Mouse (Mus musculus) Patski (cell line): ENCODE data around the gene Ccm2. TPM values are rescaled to one million over a fixed set of nuclear protein-coding genes. Genes with fewer than 3 reads are reported as not detected.

Source experiments
- ATAC-seq: fragments of 100-300 bp; one replicate; pipeline ENCODE4 v1.8.0; 2021
- CTCF ChIA-PET: fragments of 350-600 bp; sonication (Branson Sonifier 250); formaldehyde crosslinking; loops from one replicate; lab custom pipeline; 2022; ENCODE audit warnings: inconsistent platforms; lab: Charles Lee
- POLR2A ChIA-PET: fragments of 350-600 bp; sonication (Branson Sonifier 250); formaldehyde crosslinking; loops from one replicate; lab custom pipeline; 2022; ENCODE audit warnings: antibody characterized with exemption, inconsistent platforms; lab: Charles Lee
- DNase-seq: peaks from one replicate; pipeline ENCODE4 v3.0.0-alpha.2; 2011; ENCODE audit warnings: low read depth, low spot score
- H3K27me3 ChIP-seq: fragments of 371-371 bp; one replicate; pipeline ENCODE4 v1.5.1; 2021
- CTCF ChIP-seq: fragments of 100-300 bp; IDR thresholded peaks from one replicate; pipeline ENCODE4 v1.5.1; 2021
- in situ Hi-C: fragments of 300-500 bp; cut with MboI; formaldehyde crosslinking; loops from 3 replicates; pipeline ENCODE4 v1.11.1; 2018; ENCODE audit warnings: low pct_unique_long_range_greater_than_20kb, mixed read lengths
- polyA plus RNA-seq: library from polyadenylated mRNA; unstranded; gene quantifications from one replicate; pipeline ENCODE4 v1.2.3, GENCODE M21; 2021

The Ccm2 gene
- polyA plus RNA-seq, 1 experiment from 2014 or later = 60.9 TPM

DNA sequence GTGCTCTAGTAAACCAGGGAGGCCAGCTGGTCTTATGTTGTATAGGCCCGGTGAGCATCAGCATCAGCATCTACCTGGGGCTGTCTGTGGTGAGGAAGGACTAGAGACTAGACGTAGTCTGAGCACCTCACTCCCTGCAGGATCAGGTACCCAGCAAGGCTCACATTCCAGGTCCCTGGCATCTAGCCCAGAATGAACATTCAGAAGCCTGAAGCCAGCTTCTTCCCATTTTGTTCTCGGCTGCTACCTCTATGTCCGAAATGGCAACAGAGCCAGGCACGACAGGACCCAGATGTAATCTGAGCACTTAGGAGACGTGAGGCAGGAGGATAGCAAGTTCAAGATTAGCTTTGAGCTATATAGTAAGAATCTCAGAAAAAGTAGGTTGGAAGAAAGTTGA lies 48.2 kb downstream of the Ccm2 start:
- DNase-seq = no peak
- no peak for ATAC-seq
- H3K27me3 ChIP-seq = no peaks in the 10 kb centered on the region
- ChIA-PET CTCF (interaction anchor here (0.8 to 1.3 kb wide), 2 partner anchors 18 to 37 kb away, joined by 3 read pairs; no protein-coding TSS in a partner anchor), POLR2A (no interaction called here)
- no peak for TF ChIP-seq CTCF
- in situ Hi-C loops = no loop called here

DNA sequence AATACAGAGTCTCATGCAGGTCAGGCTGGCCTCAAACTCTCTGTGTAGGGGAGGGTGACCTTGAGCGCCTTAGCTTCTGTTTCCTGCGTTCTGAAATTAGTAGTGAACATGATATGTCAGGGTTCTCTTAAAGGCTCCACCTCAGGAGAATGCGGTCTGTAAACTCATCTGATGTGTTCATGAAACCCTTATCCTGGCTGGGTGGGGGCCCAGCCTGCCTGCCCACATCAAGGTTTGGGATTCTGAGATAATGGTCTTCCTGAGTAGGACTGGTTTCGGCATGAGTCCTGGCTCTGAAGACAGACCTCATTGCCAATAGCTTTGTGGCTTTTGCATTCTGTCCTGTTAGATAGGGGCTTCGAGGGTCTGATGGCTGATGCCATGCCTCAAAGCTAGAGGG lies 48.7 kb downstream of the Ccm2 start:
- no peak for ATAC-seq
- ChIA-PET CTCF (interaction anchor here (0.8 to 1.3 kb wide), 2 partner anchors 19 to 37 kb away, joined by 3 read pairs; no protein-coding TSS in a partner anchor), POLR2A (no interaction called here)

DNA sequence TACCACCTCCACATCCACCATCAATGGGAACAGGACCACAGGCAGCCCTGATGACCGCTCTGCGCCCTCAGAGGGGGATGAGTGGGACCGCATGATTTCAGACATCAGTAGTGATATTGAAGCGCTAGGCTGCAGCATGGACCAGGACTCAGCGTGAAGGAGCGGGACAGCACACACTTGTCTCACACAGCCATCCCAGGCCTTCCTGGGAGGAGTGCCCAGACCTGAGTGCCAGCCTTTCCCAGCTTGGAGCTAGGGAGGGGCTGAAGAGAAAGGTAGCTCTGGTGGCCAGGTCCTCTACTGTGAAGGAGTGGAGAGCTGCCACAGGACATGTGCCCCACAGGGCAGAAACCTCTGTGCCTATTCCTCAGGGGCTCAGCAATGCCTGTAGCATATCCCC lies 49.5 kb downstream of the Ccm2 start:
- ATAC-seq (no peak), DNase-seq (no peak)
- no peak for TF ChIP-seq CTCF
- POLR2A ChIA-PET = no interaction called here
- no peaks in the 10 kb centered on the region for H3K27me3 ChIP-seq
- in situ Hi-C loops = no loop called here
- CTCF ChIA-PET = no interaction called here

More for the DNA sequence above, 48.7 kb downstream of the Ccm2 start:
- no peak for TF ChIP-seq CTCF
- no peaks in the 10 kb centered on the region for H3K27me3 ChIP-seq
- in situ Hi-C loops = no loop called here
- no peak for DNase-seq

DNA sequence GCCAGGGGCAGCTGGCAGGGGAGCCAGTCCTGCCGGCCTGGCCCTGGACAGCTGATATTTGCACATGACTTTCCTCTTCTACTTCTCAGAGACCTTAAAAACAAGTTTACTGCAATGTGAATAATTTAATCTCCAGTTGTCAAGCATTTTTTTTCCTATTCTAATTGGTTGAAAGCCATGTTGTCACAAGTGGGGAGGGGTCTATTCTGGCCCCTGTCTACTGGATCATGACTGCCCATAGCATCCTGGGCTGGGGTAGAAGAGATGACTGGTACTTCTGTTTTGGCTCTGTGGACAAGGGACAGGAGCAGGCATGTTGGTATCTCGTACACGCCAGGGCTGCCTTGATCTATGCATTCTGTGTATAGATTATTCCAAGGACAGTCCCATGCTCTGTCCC lies 49.9 kb downstream of the Ccm2 start:
- H3K27me3 ChIP-seq = no peaks in the 10 kb centered on the region
- ATAC-seq = no peak
- ChIA-PET CTCF (no interaction called here), POLR2A (no interaction called here)
- no peak for TF ChIP-seq CTCF
- DNase-seq = no peak
- in situ Hi-C loops = no loop called here

DNA sequence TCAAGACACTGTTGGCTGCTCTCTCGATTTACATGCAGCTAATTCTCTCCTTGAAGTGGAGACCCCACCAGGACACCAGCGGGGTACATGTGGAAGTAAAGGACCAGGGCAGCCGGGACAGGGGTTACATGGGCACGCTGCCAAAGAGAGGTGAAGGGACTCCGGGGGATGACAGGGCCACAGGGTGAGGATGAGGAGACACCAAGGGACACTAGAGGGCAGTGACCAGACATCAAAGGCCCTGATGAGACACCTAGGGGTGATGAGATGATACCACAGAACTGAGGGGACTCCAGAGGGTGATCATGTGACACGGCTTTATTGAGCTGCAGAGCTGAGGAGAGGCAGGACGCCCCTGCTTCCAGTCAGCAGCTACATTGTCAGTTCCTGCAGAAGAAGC lies 50.8 kb downstream of the Ccm2 start:
- no peak for TF ChIP-seq CTCF
- DNase-seq (no peak), ATAC-seq (no peak)
- ChIA-PET CTCF (no interaction called here), POLR2A (interaction anchor here (0.8 kb wide), 1 partner anchor 186 kb away, joined by 3 read pairs; no protein-coding TSS in a partner anchor)
- in situ Hi-C loops = no loop called here
- H3K27me3 ChIP-seq = no peaks in the 10 kb centered on the region

DNA sequence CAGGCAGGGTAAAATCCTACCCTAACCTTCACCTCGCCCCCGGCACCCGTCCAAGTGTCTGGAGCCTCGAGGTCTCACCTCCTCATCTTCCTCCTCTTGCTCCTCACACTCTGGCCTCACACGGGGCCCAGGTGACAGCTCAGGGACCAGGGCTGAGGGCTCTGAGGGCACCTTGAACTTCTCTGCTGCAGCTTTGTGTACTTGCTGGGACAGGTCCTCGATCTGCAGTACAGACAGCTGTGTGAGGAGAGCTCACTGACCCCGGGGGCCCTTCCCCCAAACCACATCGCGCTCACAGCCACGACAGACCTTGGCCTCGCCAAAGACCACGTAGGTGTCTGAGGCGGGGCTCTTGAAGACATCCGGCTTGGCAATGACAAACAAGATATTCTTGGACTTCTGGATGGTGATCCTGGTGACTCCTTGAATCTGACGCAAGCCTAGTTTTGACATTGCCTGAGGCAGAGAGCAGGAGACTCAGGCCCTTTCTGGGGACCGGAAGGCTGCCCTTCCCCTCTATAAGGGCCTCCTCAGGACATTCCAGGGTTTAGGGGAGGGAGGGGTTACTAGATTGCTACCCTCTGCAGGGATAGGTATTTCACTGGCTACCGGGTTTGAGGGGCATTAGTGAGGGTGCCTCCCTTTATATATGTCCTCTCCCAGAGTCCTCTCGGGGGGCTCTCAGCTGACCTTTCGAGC lies 51.7 kb downstream of the Ccm2 start:
- in situ Hi-C loops = no loop called here
- no peak for TF ChIP-seq CTCF
- CTCF ChIA-PET = interaction anchor here (0.9 kb wide), 1 partner anchor 52 kb away, joined by 3 read pairs; no protein-coding TSS in a partner anchor
- POLR2A ChIA-PET = interaction anchor here (0.7 to 0.8 kb wide), 2 partner anchors 16 to 187 kb away, joined by 3 read pairs; no protein-coding TSS in a partner anchor
- H3K27me3 ChIP-seq = no peaks in the 10 kb centered on the region
- DNase-seq (no peak), ATAC-seq (no peak)

DNA sequence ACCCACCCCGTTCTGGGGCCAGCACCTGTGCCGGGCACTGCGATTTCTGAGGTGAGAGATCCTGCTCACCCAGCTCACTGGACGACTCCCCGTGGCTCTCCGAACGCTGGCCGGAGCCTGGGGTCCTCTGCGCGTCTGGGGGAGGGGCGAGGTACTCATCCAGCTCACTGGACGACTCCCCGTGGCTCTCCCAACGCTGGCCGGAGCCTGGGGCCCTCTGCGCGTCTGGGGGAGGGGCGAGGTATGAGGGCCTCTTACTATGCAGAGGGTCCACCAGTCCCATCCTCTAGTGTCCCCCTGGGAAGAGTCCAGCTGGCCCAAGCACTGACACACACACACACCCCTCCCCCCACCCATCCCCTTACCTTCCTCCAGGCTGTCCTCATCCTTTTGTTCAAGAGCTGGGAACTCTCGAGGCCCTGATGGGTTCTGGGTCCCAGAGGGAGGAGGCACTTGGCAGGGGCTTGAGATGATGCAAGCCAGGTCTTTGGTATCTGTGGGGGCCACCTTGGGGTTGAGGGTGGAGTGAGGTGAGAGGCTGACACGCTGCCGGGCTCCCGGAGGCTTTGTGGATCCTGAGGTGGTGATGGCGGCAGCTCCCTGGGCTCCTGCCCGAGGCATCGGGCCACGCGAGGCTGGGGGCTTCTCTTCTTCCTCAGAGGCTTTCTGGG lies 52.5 kb downstream of the Ccm2 start:
- H3K27me3 ChIP-seq = no peaks in the 10 kb centered on the region
- ChIA-PET CTCF (interaction anchor here (1.6 kb wide), 1 partner anchor 11 kb away, joined by 4 read pairs; no protein-coding TSS in a partner anchor), POLR2A (interaction anchor here (0.7 kb wide), 1 partner anchor 15 kb away, joined by 3 read pairs; no protein-coding TSS in a partner anchor)
- TF ChIP-seq CTCF = no peak
- ATAC-seq (no peak), DNase-seq (no peak)
- in situ Hi-C loops = no loop called here

DNA sequence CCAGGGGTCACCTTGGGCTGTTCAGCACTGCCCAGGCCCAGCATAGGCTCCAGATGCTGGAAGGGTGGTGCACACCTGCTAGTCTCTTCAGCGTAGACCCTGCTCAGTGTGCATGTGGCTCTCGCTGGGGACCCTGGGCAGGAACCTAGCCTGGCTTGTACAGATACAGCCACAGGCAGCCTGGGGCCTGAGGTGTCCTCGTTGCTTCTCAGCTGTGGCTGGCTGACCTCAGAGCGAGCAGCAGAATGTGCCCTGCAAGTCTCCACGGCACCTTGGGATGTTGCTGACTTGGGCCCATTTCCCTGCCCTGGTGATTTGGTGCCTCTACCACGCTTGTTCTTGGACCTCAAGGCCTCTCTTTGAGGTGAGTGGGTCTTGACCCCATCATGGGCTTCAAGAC lies 53.1 kb downstream of the Ccm2 start:
- in situ Hi-C loops = no loop called here
- no peaks in the 10 kb centered on the region for H3K27me3 ChIP-seq
- no peak for ATAC-seq
- POLR2A ChIA-PET = no interaction called here
- no peak for TF ChIP-seq CTCF
- CTCF ChIA-PET = interaction anchor here (1.6 kb wide), 1 partner anchor 12 kb away, joined by 4 read pairs; no protein-coding TSS in a partner anchor
- DNase-seq = no peak

DNA sequence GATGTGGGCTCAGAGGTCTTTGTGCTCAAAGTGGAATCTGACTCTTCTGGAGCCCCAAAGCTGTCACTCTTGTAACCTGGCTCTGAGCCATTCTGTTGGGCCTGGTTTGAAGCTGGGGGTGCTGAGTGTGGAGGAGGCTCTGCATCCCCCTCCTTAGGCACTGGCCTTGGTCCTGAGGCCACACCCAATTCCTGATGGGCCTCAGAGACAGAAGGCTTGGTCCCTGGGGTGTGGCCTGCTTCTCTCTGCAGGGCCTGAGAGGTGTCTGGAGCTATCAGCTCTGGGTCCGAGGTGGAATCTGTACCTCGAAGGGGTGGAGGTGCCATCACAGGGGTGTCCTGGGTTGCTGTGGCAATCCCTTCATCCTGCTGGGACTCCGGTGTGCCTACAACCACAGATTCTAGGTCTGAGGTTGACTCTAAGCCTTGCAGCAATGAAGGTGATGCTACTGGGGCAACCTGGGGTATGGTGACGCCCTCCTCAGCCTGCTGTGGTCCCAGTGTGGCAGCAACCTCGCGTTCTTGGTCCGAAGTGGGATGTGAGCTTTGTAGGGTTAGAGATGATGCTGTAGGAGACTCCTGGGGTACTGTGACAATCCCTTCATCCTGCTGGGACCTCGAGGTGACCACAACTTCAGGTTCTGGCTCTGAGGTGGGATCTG lies 53.7 kb downstream of the Ccm2 start:
- POLR2A ChIA-PET = interaction anchor here (1.2 kb wide), 1 partner anchor 43 kb away, joined by 3 read pairs; no protein-coding TSS in a partner anchor
- ATAC-seq (no peak), DNase-seq (no peak)
- no peak for TF ChIP-seq CTCF
- no peaks in the 10 kb centered on the region for H3K27me3 ChIP-seq
- in situ Hi-C loops = no loop called here
- CTCF ChIA-PET = interaction anchor here (1.6 kb wide), 1 partner anchor 12 kb away, joined by 4 read pairs; no protein-coding TSS in a partner anchor

DNA sequence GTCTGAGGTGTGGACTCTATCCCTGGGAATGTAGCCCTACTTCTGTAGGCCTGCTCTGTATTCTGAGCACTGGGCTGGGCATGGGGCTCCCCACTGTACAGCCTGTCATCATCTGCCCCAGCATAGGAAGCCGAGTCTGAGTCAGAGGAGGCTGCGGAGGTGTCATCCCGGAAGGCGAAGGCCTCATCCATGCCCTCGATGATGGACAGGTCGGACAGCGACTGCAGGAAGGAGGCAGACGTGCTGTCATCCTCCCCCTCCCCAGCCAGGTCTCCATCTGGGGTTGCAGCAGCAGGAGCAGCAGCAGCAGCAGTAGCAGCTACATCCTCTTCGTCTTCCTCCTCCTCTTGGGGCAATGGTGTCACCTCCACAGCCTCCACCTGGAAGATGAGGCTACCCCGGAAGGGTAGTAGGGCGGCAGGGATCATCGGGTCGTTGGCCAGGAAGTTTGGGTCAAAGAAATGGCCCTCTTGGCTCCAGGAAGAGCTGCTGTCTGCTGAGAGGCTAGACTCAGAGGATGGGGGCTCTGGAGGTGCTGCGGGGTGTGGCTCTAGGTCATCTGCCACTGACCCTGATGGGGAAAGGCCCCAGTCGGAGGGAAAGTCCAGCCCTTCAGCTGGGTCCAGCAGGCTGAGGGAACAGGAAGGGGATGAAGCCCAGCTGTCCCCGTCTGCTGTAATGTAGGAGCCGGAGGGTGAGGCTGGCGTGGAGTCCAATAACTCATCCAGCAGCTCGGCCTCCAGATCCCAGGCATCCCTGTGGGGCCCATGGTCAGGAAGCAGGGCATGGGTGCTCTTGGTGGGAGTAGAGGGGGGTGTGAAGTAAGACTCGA lies 55.2 kb downstream of the Ccm2 start:
- ChIA-PET POLR2A (interaction anchor here (1.2 to 1.5 kb wide), 2 partner anchors 13 to 45 kb away, joined by 3 to 6 read pairs; no protein-coding TSS in a partner anchor), CTCF (no interaction called here)
- H3K27me3 ChIP-seq = no peaks in the 10 kb centered on the region
- TF ChIP-seq CTCF = no peak
- in situ Hi-C loops = no loop called here
- no peak for DNase-seq
- ATAC-seq = no peak
